Mouse (Mus musculus) lung, adult 18-20 months (tissue): ENCODE results near the gene Ppp1r3c.
A peak's percentile ranks its signal among the peaks of the same experiment; 100 is the strongest.

Experiments
- DNase-seq, 2 experiments: peaks; one replicate each; pipeline ENCODE4 v3.0.0; 2022; ENCODE audit warnings: mixed read lengths in 2 of 2

Ppp1r3c gene

GRCm38 (mm10) chr19:36716221-36716620, 20.2 kb downstream of the Ppp1r3c start:
- no peak for DNase-seq

GRCm38 (mm10) chr19:36715591-36715990, 20.9 kb downstream of the Ppp1r3c start:
- DNase-seq: no peak

- no peak for DNase-seq
These were observed 22.0 kb downstream of the Ppp1r3c start for GRCm38 (mm10) chr19:36714492-36714891.

- DNase-seq: peak; percentile 65 to 75
These were observed 23.4 kb downstream of the Ppp1r3c start for GRCm38 (mm10) chr19:36713092-36713491.

- DNase-seq: no peak
These were observed 30.3 kb downstream of the Ppp1r3c start for GRCm38 (mm10) chr19:36706195-36706594.

GRCm38 (mm10) chr19:36705286-36706146, 30.9 kb downstream of the Ppp1r3c start:
- DNase-seq: no peak

- no peak for DNase-seq
These were observed 31.7 kb downstream of the Ppp1r3c start for GRCm38 (mm10) chr19:36704763-36705162.

GRCm38 (mm10) chr19:36701809-36702622, 34.4 kb downstream of the Ppp1r3c start:
- DNase-seq: no peak

GRCm38 (mm10) chr19:36701366-36701765, 35.1 kb downstream of the Ppp1r3c start:
- no peak for DNase-seq

GRCm38 (mm10) chr19:36700937-36701336, 35.5 kb downstream of the Ppp1r3c start:
- DNase-seq: no peak

- DNase-seq: no peak
These were observed 37.3 kb downstream of the Ppp1r3c start for GRCm38 (mm10) chr19:36699151-36699550.

GRCm38 (mm10) chr19:36698200-36698599, 38.3 kb downstream of the Ppp1r3c start:
- DNase-seq: no peak

- no peak for DNase-seq
These were observed 39.8 kb downstream of the Ppp1r3c start for GRCm38 (mm10) chr19:36696601-36697122.

- no peak for DNase-seq
These were observed 42.9 kb downstream of the Ppp1r3c start for GRCm38 (mm10) chr19:36693530-36693929.

GRCm38 (mm10) chr19:36691941-36692340, 44.5 kb downstream of the Ppp1r3c start:
- no peak for DNase-seq

- no peak for DNase-seq
These were observed 45.2 kb downstream of the Ppp1r3c start for GRCm38 (mm10) chr19:36691245-36691644.

GRCm38 (mm10) chr19:36689205-36689604, 47.2 kb downstream of the Ppp1r3c start:
- no peak for DNase-seq

GRCm38 (mm10) chr19:36687843-36688637, 48.4 kb downstream of the Ppp1r3c start:
- DNase-seq: peak; percentile 81 to 84

GRCm38 (mm10) chr19:36687044-36687443, 49.4 kb downstream of the Ppp1r3c start:
- DNase-seq: no peak

- DNase-seq: no peak
These were observed 50.4 kb downstream of the Ppp1r3c start for GRCm38 (mm10) chr19:36686016-36686415.

- DNase-seq: no peak
These were observed 53.9 kb downstream of the Ppp1r3c start for GRCm38 (mm10) chr19:36682560-36682959.
